Mouse (Mus musculus) heart, adult 18-20 months (tissue): ENCODE data around the gene Tgm1. TPM values are rescaled to one million over a fixed set of nuclear protein-coding genes. Genes with fewer than 3 reads are reported as not detected.

ENCODE experiments used
- DNase-seq, 2 experiments: peaks; one replicate each; pipeline ENCODE4 v3.0.0; 2021 to 2022; ENCODE audit warnings: mixed read lengths in 1 of 2
- total RNA-seq, 2 experiments: library from RNA; stranded (reverse); gene quantifications; 2 replicates each; pipeline ENCODE4 v1.2.3; 2021

The Tgm1 gene
- total RNA-seq, 2 experiments from 2014 or later = 0.25 to 0.44 TPM

GRCm38 (mm10) chr14:55671833-55672740 is 41.6 kb downstream of the Tgm1 start, which contains the start of the genes Gmpr2 and Nedd8:
TSS of gene Gmpr2 (plus strand) at chr14:55671941.
TSS of gene Nedd8 (minus strand) at chr14:55672124.
- peak; percentile 96 for DNase-seq

- no peak for DNase-seq
Measured at GRCm38 (mm10) chr14:55671486-55671832, 42.3 kb downstream of the Tgm1 start.

GRCm38 (mm10) chr14:55660636-55661035 is 53.1 kb downstream of the Tgm1 start:
- no peak for DNase-seq

GRCm38 (mm10) chr14:55659960-55660573 is 53.7 kb downstream of the Tgm1 start, which contains the start of gene Mdp1:
TSS of gene Mdp1 (minus strand) at chr14:55660508.
- peak; percentile 84 to 86 for DNase-seq

- peak in 1 of 2 experiments; percentile 23 for DNase-seq
Measured at GRCm38 (mm10) chr14:55658011-55658410, 55.7 kb downstream of the Tgm1 start.

- peak; percentile 22 to 45 for DNase-seq
Measured at GRCm38 (mm10) chr14:55656935-55657334, 56.8 kb downstream of the Tgm1 start.

- DNase-seq = no peak
Measured at GRCm38 (mm10) chr14:55651528-55651927, 62.2 kb downstream of the Tgm1 start.

Other genes starting within 250 kb of the Tgm1 start
- 100 to 1,000 TPM; 127 to 134 TPM for gene Dhrs4, start 235.2 kb downstream of the Tgm1 start, total RNA-seq
- gene Carmil3, start 223.3 kb downstream of the Tgm1 start, total RNA-seq = 1 to 10 TPM; 2.5 to 3.4 TPM
- gene Cpne6, start 203.5 kb downstream of the Tgm1 start, total RNA-seq = not detected
- gene Nrl, start 188.9 kb downstream of the Tgm1 start, total RNA-seq = not detected
- 1 to 10 TPM; 8.3 to 9.4 TPM for gene Pck2, start 173.7 kb downstream of the Tgm1 start, total RNA-seq
- gene Dcaf11, start 153.9 kb downstream of the Tgm1 start, total RNA-seq = 100 to 1,000 TPM; 147 to 152 TPM
- not detected for gene A730061H03Rik, start 153.5 kb downstream of the Tgm1 start, total RNA-seq
- gene Fitm1, start 138.3 kb downstream of the Tgm1 start, total RNA-seq = 100 to 1,000 TPM; 172 to 176 TPM
- gene Psme1, start 135.8 kb downstream of the Tgm1 start, total RNA-seq = 100 to 1,000 TPM; 276 to 319 TPM
- 10 to 100 TPM; 66.8 to 70.0 TPM for gene Emc9, start 128.6 kb downstream of the Tgm1 start, total RNA-seq
- 100 to 1,000 TPM; 142 to 145 TPM for gene Psme2, start 122.8 kb downstream of the Tgm1 start, total RNA-seq
- 10 to 100 TPM; 25.4 to 29.9 TPM for gene Rnf31, start 122.2 kb downstream of the Tgm1 start, total RNA-seq
- gene Irf9, start 110.4 kb downstream of the Tgm1 start, total RNA-seq = 10 to 100 TPM in 1 of 2 experiments, 1 to 10 TPM in 1; 8.9 to 11.0 TPM
- gene Rec8, start 95.9 kb downstream of the Tgm1 start, total RNA-seq = under 1 TPM; 0.22 to 0.62 TPM
- 10 to 100 TPM; 51.3 to 64.8 TPM for gene Ipo4, start 78.0 kb downstream of the Tgm1 start, total RNA-seq
- 1 to 10 TPM; 1.4 to 2.3 TPM for gene Gm49378, start 76.0 kb downstream of the Tgm1 start, total RNA-seq
- 10 to 100 TPM; 39.7 to 42.3 TPM for gene Tm9sf1, start 70.1 kb downstream of the Tgm1 start, total RNA-seq
- under 1 TPM; 0.42 to 0.54 TPM for gene Tssk4, start 63.7 kb downstream of the Tgm1 start, total RNA-seq
- gene Mdp1, start 53.4 kb downstream of the Tgm1 start, total RNA-seq = 10 to 100 TPM; 47.1 to 58.8 TPM
- gene Gmpr2, start 42.0 kb downstream of the Tgm1 start, total RNA-seq = 10 to 100 TPM in 1 of 2 experiments, 1 to 10 TPM in 1; 8.7 to 10.8 TPM
- gene Nedd8, start 41.8 kb downstream of the Tgm1 start, total RNA-seq = 100 to 1,000 TPM; 250 to 257 TPM
- gene Tinf2, start 32.1 kb downstream of the Tgm1 start, total RNA-seq = 10 to 100 TPM; 10.1 to 12.1 TPM
- gene Rabggta, start 8.3 kb upstream of the Tgm1 start, total RNA-seq = 10 to 100 TPM; 14.8 to 15.8 TPM
- gene Dhrs1, start 31.8 kb upstream of the Tgm1 start, total RNA-seq = 10 to 100 TPM; 39.8 to 42.6 TPM
- 10 to 100 TPM in 1 of 2 experiments, 1 to 10 TPM in 1; 7.7 to 11.9 TPM for gene Nop9, start 31.8 kb upstream of the Tgm1 start, total RNA-seq
- gene Cideb, start 44.5 kb upstream of the Tgm1 start, total RNA-seq = 1 to 10 TPM; 2.0 TPM
- under 1 TPM; 0.21 to 0.25 TPM for gene Ltb4r2, start 47.5 kb upstream of the Tgm1 start, total RNA-seq
- under 1 TPM; 0.25 to 0.41 TPM for gene Ltb4r1, start 52.0 kb upstream of the Tgm1 start, total RNA-seq
- 10 to 100 TPM; 15.7 to 17.3 TPM for gene Adcy4, start 70.2 kb upstream of the Tgm1 start, total RNA-seq
- 1 to 10 TPM; 1.6 to 2.9 TPM for gene Ripk3, start 74.9 kb upstream of the Tgm1 start, total RNA-seq
- gene Nfatc4, start 109.2 kb upstream of the Tgm1 start, total RNA-seq = 1 to 10 TPM; 2.5 to 4.0 TPM
- gene Nynrin, start 140.1 kb upstream of the Tgm1 start, total RNA-seq = 1 to 10 TPM; 7.2 to 7.4 TPM
- gene Cbln3, start 170.5 kb upstream of the Tgm1 start, total RNA-seq = not detected
- gene Khnyn, start 171.0 kb upstream of the Tgm1 start, total RNA-seq = 10 to 100 TPM in 1 of 2 experiments, 1 to 10 TPM in 1; 8.6 to 10.0 TPM
- gene Sdr39u1, start 186.4 kb upstream of the Tgm1 start, total RNA-seq = 100 to 1,000 TPM; 119 to 138 TPM
- gene Cma1, start 230.7 kb upstream of the Tgm1 start, total RNA-seq = 1 to 10 TPM; 1.6 to 2.5 TPM
- gene Cma2, start 237.1 kb upstream of the Tgm1 start, total RNA-seq = not detected